Mouse (Mus musculus) forebrain, embryonic 13.5 days (tissue): Measurements from ENCODE around the gene Cadm1. TPM values are rescaled to one million over a fixed set of nuclear protein-coding genes. Genes with fewer than 3 reads are reported as not detected.

Experiments used
- ATAC-seq: fragments of 200-750 bp; cut with Nextera tagmentation; 2 replicates; pipeline ENCODE4 v1.8.0; 2017
- H3K27ac ChIP-seq: fragments of 300-500 bp; sonication (generic); 2 replicates; pipeline ENCODE4 v1.5.1; 2015; ENCODE audit warnings: inconsistent platforms, mild to moderate bottlenecking, moderate library complexity
- H3K27me3 ChIP-seq: fragments of 300-500 bp; sonication (generic); 2 replicates; pipeline ENCODE4 v1.6.1; 2015; ENCODE audit warnings: mild to moderate bottlenecking, inconsistent platforms
- H3K36me3 ChIP-seq: fragments of 300-500 bp; sonication (generic); 2 replicates; pipeline ENCODE4 v1.6.1; 2015; ENCODE audit warnings: mild to moderate bottlenecking, inconsistent platforms; ENCODE audit not compliant: poor library complexity, severe bottlenecking
- H3K4me1 ChIP-seq: fragments of 300-500 bp; sonication (generic); 2 replicates; pipeline ENCODE4 v1.6.1; 2015; ENCODE audit warnings: inconsistent platforms
- H3K4me2 ChIP-seq: fragments of 300-500 bp; sonication (generic); 2 replicates; pipeline ENCODE4 v1.6.1; 2015; ENCODE audit warnings: inconsistent platforms, mild to moderate bottlenecking, moderate library complexity
- H3K4me3 ChIP-seq: fragments of 300-500 bp; sonication (generic); 2 replicates; pipeline ENCODE4 v1.5.1; 2015; ENCODE audit warnings: mild to moderate bottlenecking, inconsistent platforms
- H3K9ac ChIP-seq: fragments of 300-500 bp; sonication (generic); 2 replicates; pipeline ENCODE4 v1.6.1; 2015; ENCODE audit warnings: mild to moderate bottlenecking, inconsistent platforms
- H3K9me3 ChIP-seq: fragments of 300-500 bp; sonication (generic); replicated peaks from 2 replicates; pipeline ENCODE4 v1.6.1; 2016; ENCODE audit warnings: inconsistent platforms
- WGBS: fragments of 180-500 bp; shearing (Covaris S2); methylation state at CpG from one replicate; pipeline ENCODE4 v1.1.7; 2015; 5-methylcytosine and 5-hydroxymethylcytosine counted together
- polyA plus RNA-seq: library from polyadenylated mRNA; unstranded; fragments of >200 nt; fragmentation: Nextera tagmentation; extraction: Ambion mirVana; gene quantifications from 2 replicates; pipeline ENCODE4 v1.2.1, GENCODE M21; 2015

Cadm1 gene
- polyA plus RNA-seq, 1 experiment from 2014 or later, result 140 TPM

GRCm38 (mm10) chr9:47692911-47693310, 162.9 kb downstream of the Cadm1 start:
- 46% methylated on average over 13 of the region's 13 CpGs for WGBS
- ATAC-seq, result no peak
- Histone ChIP-seq H3K4me1 (peaks cover 14% of the 10 kb centered on the region), H3K9ac (no peak overlapping the region), H3K9me3 (no peaks in the 10 kb centered on the region), H3K27me3 (no peaks in the 10 kb centered on the region), H3K4me3 (no peak overlapping the region), H3K4me2 (no peak overlapping the region), H3K27ac (no peak overlapping the region), H3K36me3 (no peaks in the 10 kb centered on the region)

GRCm38 (mm10) chr9:47699026-47699425, 169.1 kb downstream of the Cadm1 start:
- ATAC-seq, result no peak
- WGBS, result 62% methylated on average over 3 of the region's 3 CpGs

GRCm38 (mm10) chr9:47700021-47700420, 170.0 kb downstream of the Cadm1 start:
- Histone ChIP-seq H3K9me3 (no peaks in the 10 kb centered on the region), H3K9ac (no peak overlapping the region), H3K4me3 (no peak overlapping the region), H3K27ac (no peak overlapping the region), H3K4me2 (no peak overlapping the region), H3K27me3 (no peaks in the 10 kb centered on the region; the same call in 1 of the 2 replicates), H3K36me3 (no peaks in the 10 kb centered on the region), H3K4me1 (peaks cover 12% of the 10 kb centered on the region)
- no peak for ATAC-seq
- 73% methylated on average over 5 of the region's 5 CpGs for WGBS

More at GRCm38 (mm10) chr9:47699026-47699425, 169.1 kb downstream of the Cadm1 start:
- Histone ChIP-seq H3K36me3 (no peaks in the 10 kb centered on the region), H3K27me3 (no peaks in the 10 kb centered on the region; the same call in 1 of the 2 replicates), H3K4me1 (peaks cover 12% of the 10 kb centered on the region), H3K27ac (no peak overlapping the region), H3K4me2 (no peak overlapping the region), H3K9ac (no peak overlapping the region), H3K4me3 (no peak overlapping the region), H3K9me3 (no peaks in the 10 kb centered on the region)

- Histone ChIP-seq H3K4me1 (peaks cover 35% of the 10 kb centered on the region), H3K9ac (no peak overlapping the region), H3K36me3 (no peaks in the 10 kb centered on the region), H3K4me3 (no peak overlapping the region), H3K9me3 (no peaks in the 10 kb centered on the region), H3K27ac (no peak overlapping the region), H3K4me2 (no peak overlapping the region), H3K27me3 (no peaks in the 10 kb centered on the region; the same call in 1 of the 2 replicates)
- 91% methylated on average over 19 of the region's 19 CpGs for WGBS
- ATAC-seq, result no peak
These were observed 173.3 kb downstream of the Cadm1 start for GRCm38 (mm10) chr9:47703026-47703876.

- H3K9me3 ChIP-seq, result no peaks in the 10 kb centered on the region
- H3K27me3 ChIP-seq, result no peaks in the 10 kb centered on the region; the same call in 1 of the 2 replicates
- H3K36me3 ChIP-seq, result no peaks in the 10 kb centered on the region
- no peak overlapping the region for H3K4me3 ChIP-seq
- no peak for ATAC-seq
- no peak overlapping the region for H3K9ac ChIP-seq
- H3K4me2 ChIP-seq, result no peak overlapping the region
- H3K4me1 ChIP-seq, result peaks cover 38% of the 10 kb centered on the region
- H3K27ac ChIP-seq, result no peak overlapping the region
- WGBS, result 53% methylated on average over 9 of the region's 9 CpGs
These were observed 176.4 kb downstream of the Cadm1 start for GRCm38 (mm10) chr9:47706341-47706740.

GRCm38 (mm10) chr9:47707326-47707725, 177.4 kb downstream of the Cadm1 start:
- Histone ChIP-seq H3K4me1 (peaks cover 40% of the 10 kb centered on the region), H3K27me3 (no peaks in the 10 kb centered on the region; the same call in 1 of the 2 replicates), H3K4me2 (no peak overlapping the region), H3K9ac (no peak overlapping the region), H3K4me3 (no peak overlapping the region), H3K27ac (no peak overlapping the region), H3K36me3 (no peaks in the 10 kb centered on the region), H3K9me3 (no peaks in the 10 kb centered on the region)
- 38% methylated on average over 6 of the region's 6 CpGs for WGBS
- ATAC-seq, result no peak

- Histone ChIP-seq H3K27ac (no peak overlapping the region), H3K27me3 (no peaks in the 10 kb centered on the region; the same call in 1 of the 2 replicates)
- ATAC-seq, result peak; percentile 58
These were observed 178.3 kb downstream of the Cadm1 start for GRCm38 (mm10) chr9:47708299-47708698.

GRCm38 (mm10) chr9:47710946-47711345, 181.0 kb downstream of the Cadm1 start:
- Histone ChIP-seq H3K36me3 (no peaks in the 10 kb centered on the region), H3K9ac (no peak overlapping the region), H3K4me1 (peaks cover 59% of the 10 kb centered on the region), H3K27ac (no peak overlapping the region), H3K27me3 (no peaks in the 10 kb centered on the region), H3K4me2 (no peak overlapping the region), H3K9me3 (no peaks in the 10 kb centered on the region), H3K4me3 (no peak overlapping the region)
- 63% methylated on average over 8 of the region's 8 CpGs for WGBS
- ATAC-seq, result peak; percentile 41

More at GRCm38 (mm10) chr9:47708299-47708698, 178.3 kb downstream of the Cadm1 start:
- WGBS, result 26% methylated on average over 10 of the region's 10 CpGs
- Histone ChIP-seq H3K4me1 (peaks cover 37% of the 10 kb centered on the region), H3K36me3 (no peaks in the 10 kb centered on the region), H3K4me2 (no peak overlapping the region), H3K9me3 (no peaks in the 10 kb centered on the region), H3K9ac (no peak overlapping the region), H3K4me3 (no peak overlapping the region)

- H3K27me3 ChIP-seq, result no peaks in the 10 kb centered on the region
- 0 out of 2 replicates have a peak, but pooled peaks have one; percentile 38 for ATAC-seq
- no peak overlapping the region for H3K9ac ChIP-seq
- H3K4me1 ChIP-seq, result peaks cover 62% of the 10 kb centered on the region
- WGBS, result 28% methylated on average over 2 of the region's 2 CpGs
- H3K9me3 ChIP-seq, result no peaks in the 10 kb centered on the region
- H3K4me2 ChIP-seq, result no peak overlapping the region
- H3K27ac ChIP-seq, result no peak overlapping the region
- no peak overlapping the region for H3K4me3 ChIP-seq
- no peaks in the 10 kb centered on the region for H3K36me3 ChIP-seq
These were observed 184.6 kb downstream of the Cadm1 start for GRCm38 (mm10) chr9:47714541-47714940.

- Histone ChIP-seq H3K9me3 (no peaks in the 10 kb centered on the region), H3K4me1 (peaks cover 62% of the 10 kb centered on the region), H3K36me3 (no peaks in the 10 kb centered on the region), H3K27ac (no peak overlapping the region), H3K27me3 (no peaks in the 10 kb centered on the region), H3K9ac (no peak overlapping the region), H3K4me2 (no peak overlapping the region), H3K4me3 (no peak overlapping the region)
- 93% methylated on average over 3 of the region's 3 CpGs for WGBS
- ATAC-seq, result no peak
These were observed 185.4 kb downstream of the Cadm1 start for GRCm38 (mm10) chr9:47715415-47715814.

- ATAC-seq, result no peak
- Histone ChIP-seq H3K9me3 (no peaks in the 10 kb centered on the region), H3K27me3 (no peaks in the 10 kb centered on the region), H3K9ac (no peak overlapping the region), H3K4me2 (peak overlapping the region; percentile 6; the same call in 1 of the 2 replicates), H3K4me3 (no peak overlapping the region), H3K36me3 (no peaks in the 10 kb centered on the region), H3K4me1 (peaks cover 54% of the 10 kb centered on the region), H3K27ac (no peak overlapping the region)
- 74% methylated on average over 16 of the region's 16 CpGs for WGBS
These were observed 186.9 kb downstream of the Cadm1 start for GRCm38 (mm10) chr9:47716883-47717282.

GRCm38 (mm10) chr9:47727611-47728010, 197.6 kb downstream of the Cadm1 start:
- Histone ChIP-seq H3K4me2 (no peak overlapping the region), H3K9ac (no peak overlapping the region), H3K27ac (no peak overlapping the region), H3K9me3 (no peaks in the 10 kb centered on the region), H3K36me3 (no peaks in the 10 kb centered on the region), H3K4me1 (peaks cover 28% of the 10 kb centered on the region; the same call in 1 of the 2 replicates), H3K4me3 (no peak overlapping the region), H3K27me3 (no peaks in the 10 kb centered on the region)
- ATAC-seq, result no peak
- 73% methylated on average over 3 of the region's 3 CpGs for WGBS
